Mouse (Mus musculus): ENCODE measurements around the gene Cep63.

DNA sequence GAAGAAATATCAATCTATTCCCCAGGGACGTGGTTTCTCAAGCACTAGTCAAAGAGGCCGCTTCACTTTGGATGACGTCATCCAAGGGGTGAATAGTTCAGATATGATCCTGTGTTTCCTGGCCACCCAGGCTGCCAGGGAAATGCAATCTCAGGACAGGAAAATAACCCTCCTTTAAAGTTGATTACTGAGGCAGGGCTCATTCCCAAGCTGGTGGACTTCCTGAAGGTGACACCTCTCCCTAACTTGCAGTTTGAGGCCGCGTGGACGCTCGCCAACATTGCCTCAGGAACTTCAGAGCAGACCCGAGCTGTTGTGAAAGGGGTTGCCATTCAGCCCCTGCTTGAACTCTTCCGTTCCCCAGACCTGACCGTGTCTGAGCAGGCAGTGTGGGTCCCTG is 74.6 kb downstream of the Cep63 start:
- TF ChIP-seq CTCF (conservative IDR thresholded peaks at IDR 0.05; ENCODE audit: low read length) (no peak), NANOG (IDR thresholded peaks at IDR 0.05; ENCODE audit: borderline replicate concordance, low read length) (no peak), POU5F1 (IDR thresholded peaks at IDR 0.05; ENCODE audit: borderline replicate concordance, low read length) (no peak)
